Mouse (Mus musculus): ENCODE measurements around the gene Ccdc149. TPM values are rescaled to one million over a fixed set of nuclear protein-coding genes. Genes with fewer than 3 reads are reported as not detected.

Ccdc149 gene
- polyA plus RNA-seq, 1 experiment from 2014 or later: 3.5 TPM

- no peak overlapping the region for H3K4me3 ChIP-seq (replicated peaks; ENCODE audit: low read depth, low read length)
- H3K4me2 ChIP-seq (ENCODE audit: low read length): no peak overlapping the region
- TF ChIP-seq CTCF (IDR thresholded peaks at IDR 0.05; ENCODE audit: low read depth): no peak
- 86% methylated on average over 4 of the region's 4 CpGs for WGBS
- H3K9me3 ChIP-seq (replicated peaks; ENCODE audit: low read length): no peaks in the 10 kb centered on the region
- no peak overlapping the region for H3K9ac ChIP-seq (ENCODE audit: low read depth, low read length)
- ATAC-seq (replicated peaks; ENCODE audit: low FRiP score, low read depth) (no peak), DNase-seq (ENCODE audit: low spot score) (no peak)
- H3K27ac ChIP-seq: no peak overlapping the region
- no peaks in the 10 kb centered on the region for H3K36me3 ChIP-seq (ENCODE audit: insufficient read depth, low read length)
- H3K4me1 ChIP-seq (replicated peaks; ENCODE audit: insufficient read depth, low read length): no peaks in the 10 kb centered on the region
- H3K27me3 ChIP-seq (ENCODE audit: insufficient read depth, low read length): no peaks in the 10 kb centered on the region
These were observed 12.0 kb downstream of the Ccdc149 start for GRCm38 (mm10) chr5:52459308-52459707.

GRCm38 (mm10) chr5:52457154-52457553, 14.2 kb downstream of the Ccdc149 start:
- Histone ChIP-seq H3K27me3 (ENCODE audit: insufficient read depth, low read length) (no peaks in the 10 kb centered on the region), H3K9me3 (replicated peaks; ENCODE audit: low read length) (no peaks in the 10 kb centered on the region), H3K36me3 (ENCODE audit: insufficient read depth, low read length) (no peaks in the 10 kb centered on the region), H3K9ac (ENCODE audit: low read depth, low read length) (no peak overlapping the region), H3K4me2 (ENCODE audit: low read length) (no peak overlapping the region), H3K4me1 (replicated peaks; ENCODE audit: insufficient read depth, low read length) (no peaks in the 10 kb centered on the region), H3K27ac (no peak overlapping the region), H3K4me3 (replicated peaks; ENCODE audit: low read depth, low read length) (no peak overlapping the region)
- TF ChIP-seq CTCF (IDR thresholded peaks at IDR 0.05; ENCODE audit: low read depth): no peak
- ATAC-seq (replicated peaks; ENCODE audit: low FRiP score, low read depth) (no peak), DNase-seq (ENCODE audit: low spot score) (no peak)
- WGBS: 74% methylated on average over 6 of the region's 6 CpGs

GRCm38 (mm10) chr5:52450821-52451220, 20.5 kb downstream of the Ccdc149 start:
- no peak overlapping the region for H3K27ac ChIP-seq
- no peaks in the 10 kb centered on the region for H3K9me3 ChIP-seq (replicated peaks; ENCODE audit: low read length)
- H3K27me3 ChIP-seq (ENCODE audit: insufficient read depth, low read length): no peaks in the 10 kb centered on the region
- no peak overlapping the region for H3K9ac ChIP-seq (ENCODE audit: low read depth, low read length)
- WGBS: 75% methylated on average over 9 of the region's 9 CpGs
- DNase-seq (ENCODE audit: low spot score): no peak
- TF ChIP-seq CTCF (IDR thresholded peaks at IDR 0.05; ENCODE audit: low read depth): no peak
- no peaks in the 10 kb centered on the region for H3K36me3 ChIP-seq (ENCODE audit: insufficient read depth, low read length)
- no peak overlapping the region for H3K4me3 ChIP-seq (replicated peaks; ENCODE audit: low read depth, low read length)
- H3K4me1 ChIP-seq (replicated peaks; ENCODE audit: insufficient read depth, low read length): no peaks in the 10 kb centered on the region
- no peak for ATAC-seq (replicated peaks; ENCODE audit: low FRiP score, low read depth)
- no peak overlapping the region for H3K4me2 ChIP-seq (ENCODE audit: low read length)

GRCm38 (mm10) chr5:52449187-52449586, 22.1 kb downstream of the Ccdc149 start:
- DNase-seq (ENCODE audit: low spot score): no peak
- no peak overlapping the region for H3K4me2 ChIP-seq (ENCODE audit: low read length)
- H3K4me1 ChIP-seq (replicated peaks; ENCODE audit: insufficient read depth, low read length): no peaks in the 10 kb centered on the region
- 51% methylated on average over 8 of the region's 8 CpGs for WGBS
- ATAC-seq (replicated peaks; ENCODE audit: low FRiP score, low read depth): no peak
- no peaks in the 10 kb centered on the region for H3K36me3 ChIP-seq (ENCODE audit: insufficient read depth, low read length)
- H3K27me3 ChIP-seq (ENCODE audit: insufficient read depth, low read length): no peaks in the 10 kb centered on the region
- H3K9ac ChIP-seq (ENCODE audit: low read depth, low read length): no peak overlapping the region
- no peak overlapping the region for H3K4me3 ChIP-seq (replicated peaks; ENCODE audit: low read depth, low read length)
- H3K9me3 ChIP-seq (replicated peaks; ENCODE audit: low read length): no peaks in the 10 kb centered on the region
- TF ChIP-seq CTCF (IDR thresholded peaks at IDR 0.05; ENCODE audit: low read depth): 0 out of 2 replicates have a peak, but pooled peaks have one; percentile 2
- H3K27ac ChIP-seq: no peak overlapping the region

GRCm38 (mm10) chr5:52440278-52440677, 31.0 kb downstream of the Ccdc149 start:
- Histone ChIP-seq H3K27me3 (ENCODE audit: insufficient read depth, low read length) (no peaks in the 10 kb centered on the region), H3K9me3 (replicated peaks; ENCODE audit: low read length) (no peaks in the 10 kb centered on the region), H3K36me3 (ENCODE audit: insufficient read depth, low read length) (no peaks in the 10 kb centered on the region), H3K9ac (ENCODE audit: low read depth, low read length) (no peak overlapping the region), H3K27ac (no peak overlapping the region), H3K4me3 (replicated peaks; ENCODE audit: low read depth, low read length) (no peak overlapping the region), H3K4me1 (replicated peaks; ENCODE audit: insufficient read depth, low read length) (no peaks in the 10 kb centered on the region), H3K4me2 (ENCODE audit: low read length) (no peak overlapping the region)
- no peak for DNase-seq (ENCODE audit: low spot score)
- no peak for TF ChIP-seq CTCF (IDR thresholded peaks at IDR 0.05; ENCODE audit: low read depth)
- WGBS: 82% methylated on average over 11 of the region's 11 CpGs
- ATAC-seq (replicated peaks; ENCODE audit: low FRiP score, low read depth): no peak

- H3K27ac ChIP-seq: no peak overlapping the region
- no peak overlapping the region for H3K9ac ChIP-seq (ENCODE audit: low read depth, low read length)
- no peaks in the 10 kb centered on the region for H3K9me3 ChIP-seq (replicated peaks; ENCODE audit: low read length)
- TF ChIP-seq CTCF (IDR thresholded peaks at IDR 0.05; ENCODE audit: low read depth): no peak
- 77% methylated on average over 7 of the region's 7 CpGs for WGBS
- ATAC-seq (replicated peaks; ENCODE audit: low FRiP score, low read depth) (no peak), DNase-seq (ENCODE audit: low spot score) (no peak)
- no peak overlapping the region for H3K4me2 ChIP-seq (ENCODE audit: low read length)
- H3K4me3 ChIP-seq (replicated peaks; ENCODE audit: low read depth, low read length): no peak overlapping the region
- no peaks in the 10 kb centered on the region for H3K27me3 ChIP-seq (ENCODE audit: insufficient read depth, low read length)
- no peaks in the 10 kb centered on the region for H3K4me1 ChIP-seq (replicated peaks; ENCODE audit: insufficient read depth, low read length)
- no peaks in the 10 kb centered on the region for H3K36me3 ChIP-seq (ENCODE audit: insufficient read depth, low read length)
These were observed 32.4 kb downstream of the Ccdc149 start for GRCm38 (mm10) chr5:52438946-52439345.

GRCm38 (mm10) chr5:52435533-52435932, 35.8 kb downstream of the Ccdc149 start:
- Histone ChIP-seq H3K9ac (ENCODE audit: low read depth, low read length) (no peak overlapping the region), H3K36me3 (ENCODE audit: insufficient read depth, low read length) (no peaks in the 10 kb centered on the region), H3K4me3 (replicated peaks; ENCODE audit: low read depth, low read length) (no peak overlapping the region), H3K27me3 (ENCODE audit: insufficient read depth, low read length) (no peaks in the 10 kb centered on the region), H3K9me3 (replicated peaks; ENCODE audit: low read length) (no peaks in the 10 kb centered on the region), H3K4me2 (ENCODE audit: low read length) (no peak overlapping the region), H3K4me1 (replicated peaks; ENCODE audit: insufficient read depth, low read length) (no peaks in the 10 kb centered on the region), H3K27ac (no peak overlapping the region)
- 79% methylated on average over 6 of the region's 6 CpGs for WGBS
- DNase-seq (ENCODE audit: low spot score) (no peak), ATAC-seq (replicated peaks; ENCODE audit: low FRiP score, low read depth) (no peak)
- TF ChIP-seq CTCF (IDR thresholded peaks at IDR 0.05; ENCODE audit: low read depth): no peak

Data from kidney, postnatal 0 days (tissue).